Mouse (Mus musculus): ENCODE data around the gene Rsph6a.

The Rsph6a gene

DNA sequence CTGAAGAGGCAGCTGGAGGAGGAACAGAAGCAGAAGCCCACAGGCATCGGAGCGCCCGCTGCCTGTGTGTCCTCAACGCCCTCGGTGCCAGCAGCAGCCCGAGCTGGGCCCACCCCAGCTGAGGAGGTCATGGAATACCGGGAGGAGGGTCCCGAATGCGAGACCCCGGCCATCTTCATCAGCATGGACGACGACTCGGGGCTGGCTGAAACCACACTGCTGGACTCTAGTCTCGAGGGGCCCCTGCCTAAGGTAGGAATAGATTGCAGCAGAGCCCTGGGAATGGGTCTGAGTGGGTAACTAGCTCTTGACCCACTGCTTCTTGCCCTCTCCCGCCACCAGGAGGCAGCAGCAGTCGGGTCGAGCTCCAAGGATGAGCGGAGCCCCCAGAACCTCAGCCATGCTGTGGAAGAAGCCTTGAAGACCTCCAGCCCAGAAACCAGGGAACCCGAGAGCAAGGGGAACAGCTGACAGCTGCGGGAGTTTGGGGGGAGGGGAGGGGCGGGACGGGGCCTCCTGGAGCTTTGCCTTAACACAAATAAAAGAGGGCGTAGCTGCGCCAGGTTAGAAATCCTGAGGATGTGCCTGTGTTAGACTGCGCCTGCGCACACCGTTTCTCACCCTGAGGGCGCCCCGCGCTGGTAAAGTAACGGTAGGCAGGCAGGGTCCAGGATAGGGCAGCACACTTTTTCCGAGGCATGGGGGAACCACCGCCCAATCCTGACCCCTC is at the start of gene Rsph6a:
Gene Rsph6a (plus strand): TSS at position 644 of the 730 bp plus-strand sequence.
- DNase-seq = peak in 1 of 2 experiments; percentile 34

DNA sequence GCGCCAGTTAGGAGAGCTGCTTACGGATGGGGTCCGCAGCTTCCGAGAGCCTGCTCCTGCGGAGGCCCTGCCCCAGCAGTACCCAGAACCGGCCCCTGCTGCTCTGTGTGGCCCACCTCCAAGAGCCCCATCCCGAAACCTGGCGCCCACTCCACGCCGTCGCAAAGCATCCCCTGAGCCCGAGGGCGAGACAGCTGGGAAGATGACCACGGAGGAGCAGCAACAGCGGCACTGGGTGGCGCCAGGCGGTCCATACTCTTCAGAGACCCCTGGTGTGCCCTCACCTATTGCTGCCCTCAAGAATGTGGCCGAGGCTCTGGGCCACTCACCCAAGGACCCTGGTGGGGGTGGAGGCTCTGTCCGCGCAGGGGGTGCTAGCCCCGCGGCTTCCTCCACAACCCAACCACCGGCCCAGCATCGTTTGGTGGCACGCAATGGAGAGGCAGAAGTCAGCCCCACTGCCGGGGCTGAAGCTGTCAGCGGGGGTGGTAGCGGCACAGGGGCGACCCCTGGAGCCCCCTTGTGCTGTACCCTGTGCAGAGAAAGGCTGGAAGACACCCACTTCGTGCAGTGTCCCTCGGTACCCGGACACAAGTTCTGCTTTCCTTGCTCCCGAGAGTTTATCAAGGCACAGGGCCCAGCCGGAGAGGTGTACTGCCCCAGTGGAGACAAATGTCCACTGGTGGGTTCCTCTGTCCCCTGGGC is 48.9 kb upstream of the Rsph6a start:
- DNase-seq = peak in 1 of 2 experiments; percentile 39

DNA sequence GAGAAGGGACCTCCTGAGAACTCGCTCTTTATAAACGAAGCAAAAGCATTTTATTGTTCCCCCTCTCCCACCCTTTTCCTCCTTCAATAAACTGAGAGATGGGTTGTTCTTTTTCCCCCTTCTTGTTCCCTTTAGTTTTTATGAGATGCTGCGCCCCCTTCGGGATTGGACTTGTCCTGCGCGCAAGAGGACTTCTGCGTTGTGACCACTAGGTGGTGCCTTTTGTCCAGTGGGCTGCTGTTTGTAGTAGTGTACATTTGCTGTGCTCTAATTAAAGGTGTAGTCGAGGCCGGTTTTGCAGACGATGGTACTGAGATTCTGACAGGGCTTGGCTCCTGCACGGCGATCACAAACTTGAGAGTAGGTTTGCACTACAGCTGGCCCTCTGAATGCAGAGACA is 48.0 kb upstream of the Rsph6a start:
- DNase-seq = peak; percentile 71 to 75

DNA sequence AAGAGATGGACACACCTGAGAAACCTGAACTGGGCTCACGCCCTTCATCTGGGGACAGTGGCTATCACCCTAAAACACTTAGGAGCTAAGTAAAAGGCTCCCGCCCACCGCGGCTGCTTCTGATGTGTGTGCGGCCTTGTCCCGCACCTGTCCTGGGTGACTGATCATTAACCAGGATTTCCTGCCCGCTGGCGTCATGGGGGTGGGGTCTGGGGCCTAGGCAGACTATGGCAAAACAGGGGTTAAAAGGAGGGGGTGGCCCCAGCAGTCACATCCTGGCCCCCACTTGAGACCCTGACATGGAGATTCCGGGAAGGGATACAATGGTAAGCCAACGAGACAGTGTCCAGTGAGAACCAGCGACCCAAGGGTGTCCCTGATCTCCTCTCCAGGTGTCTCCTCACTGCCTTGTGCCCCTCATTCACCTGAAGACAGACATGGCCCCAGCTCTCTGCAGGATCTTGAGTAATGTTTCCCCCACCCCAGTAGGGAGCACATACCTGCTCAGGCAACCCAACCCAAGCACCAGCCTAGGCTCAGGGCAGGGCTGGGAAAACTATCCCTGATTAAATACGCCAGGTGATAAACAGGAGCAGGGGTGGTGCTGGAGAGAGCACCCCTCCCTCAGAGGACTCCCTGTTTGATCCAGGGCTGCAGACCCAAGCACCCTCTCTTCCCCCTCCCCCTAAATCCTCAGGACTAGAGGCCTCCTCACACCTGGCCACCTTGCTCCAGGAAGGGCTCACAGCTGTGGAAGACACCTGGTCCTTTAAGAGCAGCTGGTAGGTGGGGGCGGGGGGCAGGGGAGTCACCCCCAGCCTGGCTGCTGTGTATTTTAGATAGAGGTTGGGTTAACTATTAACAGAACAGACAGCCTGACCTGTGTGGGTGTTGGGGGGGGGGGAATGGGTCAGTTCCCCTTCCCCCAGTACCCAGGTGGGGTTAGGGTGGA is 47.2 kb upstream of the Rsph6a start:
- no peak for DNase-seq

DNA sequence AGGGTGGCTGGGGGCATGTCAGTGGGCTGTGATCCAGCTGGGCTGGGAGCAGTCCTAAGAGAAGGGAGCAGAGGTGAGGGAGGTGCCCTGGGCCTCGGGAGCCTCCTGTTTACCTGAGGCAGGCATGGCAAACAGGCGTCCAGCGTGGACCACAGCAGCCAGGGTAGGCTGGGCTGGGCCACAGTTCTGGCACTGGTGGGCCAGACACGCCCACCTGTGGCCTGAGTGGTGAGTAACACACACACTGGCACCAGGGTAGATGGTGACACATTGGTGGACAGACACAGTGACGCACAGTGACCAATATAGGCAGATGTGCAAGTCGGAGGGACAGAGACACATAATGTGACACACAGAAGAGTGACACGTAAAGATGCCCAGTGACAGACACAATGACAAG is 43.9 kb upstream of the Rsph6a start:
- no peak for DNase-seq

DNA sequence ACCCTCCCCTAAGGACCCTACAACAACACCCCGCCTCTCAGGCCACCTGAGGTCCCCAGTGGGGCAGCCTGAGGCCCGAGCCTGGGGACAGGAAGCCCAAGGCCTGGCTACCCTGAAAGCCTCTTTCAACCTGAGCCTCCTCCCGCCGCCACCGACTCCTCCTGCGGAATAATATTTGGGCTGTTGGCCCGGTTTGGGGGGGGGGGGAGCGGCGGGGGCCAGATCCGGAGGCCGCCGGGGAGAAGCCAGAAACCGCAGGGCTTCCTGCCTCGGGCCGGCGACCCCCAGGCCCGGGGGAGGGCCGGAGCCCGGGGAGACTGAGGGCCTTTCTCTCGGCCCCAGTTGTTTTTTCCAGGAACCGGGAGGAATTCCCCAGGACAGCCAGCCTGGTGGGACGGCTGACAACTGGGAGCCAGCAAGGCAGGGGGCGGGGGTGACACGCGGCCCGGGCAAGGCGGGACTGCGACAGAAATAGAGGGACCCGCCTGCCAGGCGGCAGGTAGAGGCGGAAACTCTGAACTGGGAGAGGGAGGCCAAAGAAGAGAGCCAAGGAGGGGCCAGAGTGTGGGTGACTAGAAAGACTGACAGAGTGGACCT is 42.4 kb upstream of the Rsph6a start:
- no peak for DNase-seq

DNA sequence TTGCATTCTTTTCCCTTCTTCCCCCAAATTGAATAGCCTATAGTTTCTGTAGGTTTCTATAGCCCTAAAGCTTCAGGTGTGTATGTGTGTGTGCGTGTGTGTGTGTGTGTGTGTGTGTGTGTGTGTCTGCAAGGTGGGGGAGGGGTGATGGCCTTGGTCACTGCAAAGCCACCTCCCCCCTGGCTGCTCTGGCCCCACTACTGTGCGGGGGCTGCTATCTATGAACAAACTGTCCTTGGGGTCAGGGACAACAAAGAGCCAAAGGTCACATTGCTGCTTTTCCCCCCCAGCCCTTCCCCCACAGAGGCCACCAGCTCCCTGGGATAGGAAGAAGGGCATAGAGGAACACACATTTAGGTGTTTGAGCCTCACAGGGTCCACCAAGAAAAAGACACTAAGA is 41.6 kb upstream of the Rsph6a start:
- no peak for DNase-seq

DNA sequence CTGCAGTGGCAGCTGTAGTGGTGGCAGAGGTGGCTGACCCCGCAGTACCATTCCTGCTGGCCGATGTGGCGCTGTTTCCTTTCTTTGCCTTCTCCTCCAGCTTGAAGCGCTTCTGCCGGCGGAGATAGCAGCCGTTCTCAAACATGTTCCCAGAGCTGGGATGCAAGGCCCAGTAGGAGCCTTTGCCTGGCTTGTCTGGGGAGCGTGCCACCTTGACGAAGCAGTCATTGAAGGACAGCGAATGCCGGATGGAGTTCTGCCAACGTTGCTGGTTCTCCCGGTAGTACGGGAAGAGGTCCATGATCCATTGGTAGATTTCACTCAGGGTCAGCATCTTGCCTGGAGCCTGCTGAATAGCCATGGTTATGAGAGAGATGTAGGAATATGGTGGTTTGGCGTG is 40.0 kb upstream of the Rsph6a start:
- DNase-seq = no peak

DNA sequence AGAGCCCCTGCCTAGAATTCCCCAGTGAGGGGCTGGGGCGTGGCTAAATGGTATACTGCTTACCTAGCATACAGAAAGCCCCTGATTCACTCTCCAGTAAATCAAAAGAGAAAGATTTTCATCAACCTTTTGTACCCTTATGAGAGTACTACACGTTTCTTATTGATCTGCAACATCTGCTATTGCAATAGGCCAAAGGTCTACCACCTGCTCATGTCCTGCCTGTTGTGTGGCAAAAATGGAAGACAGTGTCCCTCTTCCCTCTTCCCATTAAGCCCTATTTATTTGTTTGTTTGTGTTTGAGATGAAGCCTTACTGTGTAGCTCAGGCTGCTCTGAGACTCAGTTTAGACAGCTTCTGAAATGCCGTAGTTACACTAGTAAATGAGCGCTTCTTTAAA is 38.4 kb upstream of the Rsph6a start:
- DNase-seq = no peak

DNA sequence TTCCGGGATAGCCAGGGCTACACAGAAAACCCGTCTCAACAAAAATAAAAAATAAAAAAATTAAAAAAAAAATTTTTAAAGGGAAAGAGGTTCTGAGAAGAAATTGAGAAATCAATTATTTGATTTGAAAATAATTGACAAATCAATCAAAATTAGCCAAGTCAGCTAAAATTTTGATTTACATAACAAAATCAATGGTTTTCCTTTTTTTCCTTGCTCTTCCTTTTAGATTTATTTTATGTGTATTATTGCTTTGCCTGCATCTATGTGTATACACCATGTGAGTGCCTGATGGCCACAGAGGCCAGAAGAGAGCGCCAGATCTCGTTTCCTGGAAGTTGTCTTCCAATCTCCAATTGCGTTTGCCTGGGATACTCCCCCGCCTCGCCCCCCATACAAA is 36.6 kb upstream of the Rsph6a start:
- no peak for DNase-seq

DNA sequence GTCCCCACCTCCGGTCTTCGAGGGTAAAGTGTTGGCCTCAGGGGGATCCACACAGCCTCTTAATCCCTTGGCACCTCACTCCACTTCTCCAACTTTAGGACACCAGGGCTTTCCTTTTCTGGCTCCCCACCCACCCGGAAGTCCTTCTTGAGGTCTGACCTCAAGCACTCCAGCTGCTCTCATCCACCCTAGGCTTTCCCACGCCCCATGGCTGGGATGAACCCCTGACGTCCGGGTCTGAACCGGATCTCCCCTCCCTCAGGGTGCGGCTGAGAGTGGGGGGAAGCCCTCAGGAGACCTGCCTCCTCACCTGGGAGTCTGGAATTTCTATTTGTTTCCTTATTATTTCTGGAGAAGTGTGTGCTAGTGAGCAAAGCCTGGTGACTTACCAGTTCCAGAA is 33.4 kb upstream of the Rsph6a start:
- no peak for DNase-seq

DNA sequence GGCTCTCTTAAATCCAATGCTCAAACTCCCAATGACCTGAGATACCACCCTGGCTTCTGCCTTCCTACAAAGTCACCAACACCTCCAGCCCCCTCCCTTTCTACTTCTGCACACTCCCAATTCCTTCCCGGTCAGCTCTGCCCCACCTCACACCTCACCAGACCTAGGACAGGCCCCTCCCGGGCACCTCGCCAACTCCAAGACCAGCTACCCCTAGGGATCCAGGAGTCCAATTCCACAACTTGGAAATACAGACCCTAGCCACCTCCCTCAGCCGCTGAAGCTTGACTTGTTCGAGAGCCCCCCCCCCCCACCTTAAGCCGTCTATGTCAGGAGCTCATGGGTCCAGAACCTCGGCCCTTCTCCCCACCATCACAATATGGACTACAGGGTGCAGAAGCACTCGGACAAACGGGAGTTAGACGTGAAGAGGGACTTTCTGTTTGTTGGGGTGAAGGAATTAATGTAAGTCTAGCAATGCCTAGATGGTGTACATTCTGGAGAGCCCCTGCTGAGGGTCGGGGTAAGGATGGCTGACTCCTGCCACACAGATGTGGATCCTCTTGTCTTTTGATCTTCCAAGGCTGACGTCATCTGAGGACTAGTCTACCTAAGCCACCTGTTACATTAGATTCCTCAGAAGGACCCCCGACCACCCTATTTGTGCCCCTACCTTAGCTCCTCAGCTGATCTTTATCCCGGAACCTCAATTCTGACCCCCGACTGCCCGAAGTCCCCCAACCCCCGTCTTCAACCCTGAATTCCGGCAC is 32.1 kb upstream of the Rsph6a start:
- no peak for DNase-seq

DNA sequence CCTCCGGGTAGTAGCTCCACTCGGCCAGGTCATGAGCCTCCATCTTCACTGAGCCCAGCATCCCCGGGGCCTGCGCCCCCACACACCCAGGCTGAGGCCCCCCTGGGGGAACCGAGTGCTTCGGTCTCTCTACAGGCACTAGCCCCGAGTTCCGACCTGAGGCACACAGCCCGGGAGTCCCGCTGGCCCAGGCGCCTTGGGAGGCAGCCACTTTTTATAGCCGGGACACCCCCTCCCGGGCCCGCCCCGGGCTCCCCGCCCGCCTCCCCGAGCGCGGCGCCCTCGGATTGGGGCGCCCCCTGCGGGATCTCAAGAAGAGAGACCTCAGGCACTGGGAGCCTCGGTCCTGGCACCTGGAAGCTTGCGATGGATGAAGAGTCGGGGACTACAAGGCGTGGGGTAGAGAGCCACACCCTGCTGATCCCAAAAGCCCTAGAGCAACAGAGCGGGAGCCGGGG is 31.1 kb upstream of the Rsph6a start, which contains the start of gene Foxa3:
Gene Foxa3 (minus strand): TSS at position 182 of the 458 bp plus-strand sequence.
- DNase-seq = peak; percentile 39 to 63

DNA sequence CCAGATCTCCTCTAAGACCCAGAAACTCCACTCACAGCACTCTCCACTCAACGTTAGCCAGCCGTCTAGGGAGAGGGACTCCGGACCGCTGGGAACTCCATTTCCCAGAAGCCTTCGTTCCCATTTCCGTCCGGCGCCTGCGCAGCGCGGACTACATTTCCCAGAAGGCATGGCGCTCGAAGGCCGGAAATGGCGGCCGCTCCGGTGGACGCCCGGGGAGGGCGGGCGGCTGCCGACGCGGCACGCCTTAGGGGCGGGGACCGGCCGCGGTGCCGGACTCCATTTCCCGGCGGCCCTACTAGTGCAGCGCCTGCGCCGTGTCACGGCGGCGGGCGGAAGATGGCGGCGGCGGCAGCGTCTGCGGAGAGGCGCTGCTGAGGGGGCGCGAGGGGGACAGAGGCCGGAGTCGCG is 30.4 kb upstream of the Rsph6a start, which contains the start of gene Sympk:
Gene Sympk (plus strand): TSS at position 282 of the 411 bp plus-strand sequence.
- peak; percentile 92 to 97 for DNase-seq

DNA sequence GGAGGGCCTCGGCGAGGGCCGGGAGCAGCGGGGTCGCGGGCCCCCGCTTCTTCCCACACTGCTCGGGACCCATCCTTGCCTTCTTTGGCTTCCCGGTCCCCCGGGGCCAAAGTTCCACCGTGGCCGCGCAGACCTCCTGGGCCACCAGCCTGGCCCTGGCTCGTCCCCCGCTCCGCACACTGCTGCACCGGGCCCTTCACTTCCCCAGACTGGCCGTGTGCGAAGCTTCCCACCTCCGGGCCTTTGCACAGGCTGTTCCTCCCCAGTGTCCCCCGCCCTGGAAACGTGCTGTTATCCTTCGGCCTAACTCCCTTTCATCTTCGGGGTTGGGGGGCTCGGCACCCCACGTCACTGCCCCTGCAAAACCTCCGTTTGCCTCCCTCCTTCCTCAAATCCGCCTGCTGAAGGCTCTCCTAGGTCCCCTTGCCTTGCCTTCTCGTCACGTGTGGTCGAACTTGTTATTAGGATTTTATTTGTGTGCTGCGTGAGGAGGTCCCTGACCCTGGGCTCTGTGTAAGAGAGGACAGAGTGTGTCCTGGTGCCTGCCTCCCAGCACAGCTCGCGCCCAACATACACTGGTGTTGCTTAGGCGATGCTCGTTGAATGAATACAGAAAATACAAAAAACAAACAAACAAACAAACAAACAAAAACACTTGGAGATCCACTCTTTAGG is 29.8 kb upstream of the Rsph6a start:
- peak in 1 of 2 experiments; percentile 33 for DNase-seq

DNA sequence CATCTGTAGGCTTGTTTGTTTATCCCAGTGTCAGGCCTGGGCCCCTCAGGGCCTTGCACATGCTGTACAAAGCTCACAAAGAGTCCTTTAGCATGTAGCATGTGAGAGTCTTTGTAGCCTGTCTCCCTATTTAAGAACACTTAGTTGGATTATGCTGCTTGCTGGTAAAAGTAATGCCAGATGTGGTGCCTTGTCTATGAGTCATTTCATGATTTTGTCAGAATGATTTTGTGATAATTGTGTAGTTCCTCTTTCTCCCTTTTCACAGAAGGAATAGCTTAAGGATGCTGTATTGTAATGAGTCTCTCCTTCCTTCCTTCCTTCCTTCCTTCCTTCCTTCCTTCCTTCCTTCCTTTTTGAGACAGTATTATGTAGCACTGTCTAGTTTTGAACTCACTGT is 26.4 kb upstream of the Rsph6a start:
- no peak for DNase-seq

DNA sequence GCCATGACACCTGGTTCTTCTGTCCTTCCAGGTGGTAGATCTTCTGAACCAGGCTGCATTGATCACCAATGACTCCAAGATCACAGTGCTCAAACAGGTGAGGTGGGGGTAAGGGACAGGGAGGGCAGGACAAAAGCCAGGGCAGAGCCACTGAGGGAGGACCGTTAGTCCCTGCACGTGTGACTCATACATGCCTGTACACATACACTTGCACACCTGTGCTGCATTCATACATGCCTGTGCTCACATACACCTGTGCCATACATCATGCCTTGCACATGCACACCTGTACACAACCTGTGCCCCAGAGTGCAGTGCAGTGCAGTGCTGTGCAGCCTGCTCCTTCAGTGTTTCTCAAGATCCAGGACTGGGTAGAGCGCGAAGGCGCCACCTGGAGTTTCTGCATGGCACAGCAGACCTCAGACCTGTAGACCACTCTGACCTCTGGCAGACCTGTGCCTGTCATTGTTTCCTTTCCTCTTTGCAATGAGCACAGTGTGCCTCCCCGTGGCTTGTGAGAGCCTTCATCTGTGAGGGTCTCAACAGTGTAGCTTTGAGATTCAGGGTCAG is 25.3 kb upstream of the Rsph6a start:
- peak; percentile 66 for DNase-seq

DNA sequence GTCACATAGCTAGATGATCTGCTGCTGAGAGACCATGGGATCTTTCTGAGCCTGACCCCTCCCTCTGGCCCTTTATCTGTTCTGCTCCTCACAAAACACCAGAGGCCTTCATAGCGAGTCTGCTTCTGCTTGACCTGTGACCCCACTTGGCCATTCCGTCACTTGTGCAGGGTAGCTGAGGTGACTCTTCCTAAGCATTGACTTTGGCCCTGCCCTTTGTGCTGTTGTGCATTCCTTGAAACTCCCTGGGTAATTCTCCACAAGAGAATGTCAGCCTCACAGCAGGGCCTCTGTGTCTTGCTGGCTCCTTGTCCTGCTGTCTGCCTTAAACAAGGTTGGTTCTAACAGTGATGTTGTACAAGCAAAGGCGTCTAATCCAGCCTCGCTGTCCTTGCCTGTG is 22.8 kb upstream of the Rsph6a start:
- DNase-seq = no peak

DNA sequence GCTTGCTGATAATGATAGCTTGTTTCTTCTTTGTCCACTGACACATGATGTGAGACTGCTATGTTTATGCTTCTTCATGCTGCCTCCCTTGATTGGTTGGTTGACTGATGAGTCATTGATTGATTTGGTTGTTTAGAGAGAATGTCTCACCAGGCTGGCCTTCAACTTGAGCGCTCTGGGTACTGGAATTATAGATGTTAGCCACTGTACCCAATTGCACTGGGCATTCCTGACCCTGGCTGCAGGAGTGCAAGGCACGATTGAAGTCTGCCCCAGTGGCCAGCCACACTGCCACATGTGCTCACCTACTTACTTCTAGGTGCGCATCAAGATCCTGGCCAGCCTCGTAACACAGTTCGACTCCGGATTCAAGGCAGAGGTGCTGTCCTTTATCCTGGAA is 9.9 kb upstream of the Rsph6a start:
- no peak for DNase-seq

DNA sequence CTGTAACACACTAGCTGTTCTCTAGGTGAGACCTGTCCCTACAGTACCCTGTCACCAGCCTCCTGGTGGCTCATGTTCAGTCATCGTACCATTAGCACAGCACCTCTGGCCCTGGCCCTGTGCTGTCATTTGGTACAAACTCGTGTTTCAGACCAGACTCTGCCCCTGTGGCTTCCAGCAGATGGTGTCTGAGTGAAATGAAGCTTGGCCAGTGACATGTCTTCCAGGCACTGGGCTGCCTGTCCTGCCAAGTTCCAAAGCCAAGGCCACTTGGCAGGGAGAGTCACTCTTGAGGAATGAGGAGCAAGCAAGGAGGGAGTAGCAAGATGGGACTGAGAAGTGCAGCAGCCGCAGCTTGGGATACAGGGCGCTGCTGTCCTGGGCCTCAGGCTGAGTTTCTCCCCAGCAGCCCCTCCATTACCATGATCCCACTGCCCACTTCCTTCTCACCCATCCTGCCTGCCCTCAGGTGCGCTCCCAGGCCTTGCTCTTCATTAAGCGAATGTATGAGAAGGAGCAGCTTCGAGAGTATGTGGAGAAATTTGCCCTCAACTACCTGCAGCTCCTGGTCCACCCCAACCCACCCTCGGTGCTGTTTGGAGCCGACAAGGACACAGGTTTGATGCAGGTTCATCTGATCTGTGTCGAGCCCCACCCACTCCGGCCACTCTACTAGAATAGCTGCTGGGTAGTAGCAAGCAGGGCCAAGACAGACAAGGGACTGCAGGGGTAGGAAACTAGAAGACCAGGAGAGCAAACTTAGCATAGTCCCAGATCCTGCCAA is 8.0 kb upstream of the Rsph6a start:
- DNase-seq = no peak

Data from thymus, postnatal 36 days (tissue).